Mouse (Mus musculus): ENCODE measurements around the gene Rgmb. TPM values are rescaled to one million over a fixed set of nuclear protein-coding genes. Genes with fewer than 3 reads are reported as not detected.

Rgmb gene
- polyA plus RNA-seq, 1 experiment from 2014 or later, result 19.0 TPM

DNA sequence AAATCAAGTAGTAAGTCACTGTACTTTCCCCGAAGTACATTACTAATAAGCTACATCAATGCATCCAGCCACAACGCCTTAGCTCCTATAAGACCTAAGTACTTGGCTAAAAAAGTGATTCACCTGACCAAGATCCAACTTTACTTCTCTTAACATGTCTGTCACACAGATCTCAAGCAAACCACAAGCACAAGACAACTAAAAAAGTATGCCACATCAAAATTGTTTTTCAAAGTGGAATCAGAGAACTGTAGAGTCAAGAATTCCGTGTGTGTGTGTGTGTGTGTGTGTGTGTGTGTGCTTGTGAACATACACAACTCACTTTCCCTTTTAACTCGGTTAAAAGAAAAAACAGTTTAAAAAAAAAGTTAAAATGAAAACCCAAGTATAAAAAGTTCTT is 9.1 kb downstream of the Rgmb start:
- ATAC-seq (ENCODE audit: insufficient number of reproducible peaks, insufficient read depth, low FRiP score, low TSS enrichment, low read depth), result no peak
- H3K4me1 ChIP-seq (replicated peaks), result peaks cover 53% of the 10 kb centered on the region

DNA sequence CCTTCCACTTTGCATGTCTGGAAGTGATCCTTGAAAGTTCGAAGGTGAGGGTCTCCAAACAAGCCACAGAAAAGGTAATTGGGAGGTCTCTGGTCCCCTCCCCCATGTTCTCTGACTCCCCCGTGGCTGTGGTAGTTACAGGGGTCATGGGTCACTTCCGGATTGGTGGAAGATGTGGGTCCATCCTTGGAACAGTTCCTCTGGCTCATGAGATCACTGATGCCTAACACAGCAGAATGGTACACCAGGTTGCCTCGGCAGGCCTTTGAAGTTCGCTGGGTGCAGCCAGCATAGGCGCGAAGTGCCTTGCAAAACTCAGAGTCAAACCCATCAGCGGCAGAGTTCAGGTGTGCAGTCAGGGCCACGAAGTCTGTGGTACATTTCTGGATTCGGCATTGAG is 10.1 kb downstream of the Rgmb start:
- peaks cover 33% of the 10 kb centered on the region for H3K36me3 ChIP-seq
- H3K4me2 ChIP-seq, result peak overlapping the region; percentile 42
- no peak overlapping the region for H3K27ac ChIP-seq
- ATAC-seq (ENCODE audit: insufficient number of reproducible peaks, insufficient read depth, low FRiP score, low TSS enrichment, low read depth), result no peak
- no peak overlapping the region for H3K9ac ChIP-seq (replicated peaks)
- no peaks in the 10 kb centered on the region for H3K27me3 ChIP-seq
- WGBS, result 52% methylated on average over 10 of the region's 10 CpGs
- H3K9me3 ChIP-seq, result no peaks in the 10 kb centered on the region
- H3K4me1 ChIP-seq (replicated peaks), result peaks cover 53% of the 10 kb centered on the region
- H3K4me3 ChIP-seq (replicated peaks), result no peak overlapping the region

More for the DNA sequence above, 9.1 kb downstream of the Rgmb start:
- Histone ChIP-seq H3K36me3 (peaks cover 28% of the 10 kb centered on the region), H3K27me3 (no peaks in the 10 kb centered on the region), H3K27ac (no peak overlapping the region), H3K4me2 (no peak overlapping the region), H3K9me3 (no peaks in the 10 kb centered on the region), H3K4me3 (replicated peaks) (no peak overlapping the region), H3K9ac (replicated peaks) (no peak overlapping the region)
- WGBS, result 88% methylated on average over 4 of the region's 4 CpGs

DNA sequence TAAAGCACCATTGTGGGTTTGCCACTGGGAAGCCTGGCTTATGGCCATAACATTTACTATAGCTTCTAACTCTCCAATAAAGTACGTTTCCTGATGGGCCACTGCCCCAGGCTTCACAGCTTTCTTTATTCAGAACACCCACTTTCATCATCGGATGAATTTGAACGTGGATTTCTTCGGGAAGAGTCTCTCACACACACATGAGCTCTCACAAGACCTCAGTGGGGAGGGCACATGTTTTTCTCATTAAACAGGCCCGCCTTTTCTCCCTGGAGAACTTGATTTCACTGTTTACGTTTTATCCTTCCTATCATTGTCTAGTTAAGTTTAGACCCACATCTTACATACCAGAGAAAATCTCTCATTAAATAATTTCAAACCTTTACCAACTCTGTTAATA is 10.7 kb downstream of the Rgmb start:
- Histone ChIP-seq H3K36me3 (peaks cover 38% of the 10 kb centered on the region), H3K4me3 (replicated peaks) (no peak overlapping the region)

DNA sequence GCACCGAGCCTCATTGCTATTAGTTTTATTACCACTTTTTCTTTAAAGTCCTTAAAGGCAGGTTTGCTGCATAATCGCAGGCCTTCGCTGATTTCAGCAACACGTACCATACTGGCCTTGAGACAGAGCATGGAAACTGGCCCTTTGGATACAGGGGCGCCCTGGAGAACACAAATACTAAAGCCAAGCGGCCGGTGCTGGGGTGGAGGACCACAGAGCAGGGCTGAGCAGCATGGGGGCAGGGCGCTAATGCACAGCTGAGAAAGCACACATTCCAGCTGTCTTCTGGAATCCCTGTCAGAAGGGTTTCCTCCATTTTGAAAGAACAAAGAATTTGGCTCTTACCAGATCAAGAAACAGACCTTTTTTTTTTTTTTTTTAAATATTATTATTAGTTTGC is 12.5 kb downstream of the Rgmb start:
- no peaks in the 10 kb centered on the region for H3K27me3 ChIP-seq
- H3K9ac ChIP-seq (replicated peaks), result no peak overlapping the region
- ATAC-seq (ENCODE audit: insufficient number of reproducible peaks, insufficient read depth, low FRiP score, low TSS enrichment, low read depth), result no peak
- H3K9me3 ChIP-seq, result no peaks in the 10 kb centered on the region
- H3K36me3 ChIP-seq, result peaks cover 38% of the 10 kb centered on the region
- WGBS, result 72% methylated on average over 8 of the region's 8 CpGs
- no peak overlapping the region for H3K4me3 ChIP-seq (replicated peaks)
- no peak overlapping the region for H3K4me2 ChIP-seq
- no peak overlapping the region for H3K27ac ChIP-seq
- H3K4me1 ChIP-seq (replicated peaks), result peaks cover 60% of the 10 kb centered on the region

More for the DNA sequence above, 10.7 kb downstream of the Rgmb start:
- H3K27me3 ChIP-seq, result no peaks in the 10 kb centered on the region
- no peak overlapping the region for H3K27ac ChIP-seq
- H3K9me3 ChIP-seq, result no peaks in the 10 kb centered on the region
- 10% methylated on average over 6 of the region's 6 CpGs for WGBS
- ATAC-seq (ENCODE audit: insufficient number of reproducible peaks, insufficient read depth, low FRiP score, low TSS enrichment, low read depth), result no peak
- no peak overlapping the region for H3K9ac ChIP-seq (replicated peaks)
- H3K4me1 ChIP-seq (replicated peaks), result peaks cover 57% of the 10 kb centered on the region
- H3K4me2 ChIP-seq, result peak overlapping the region; percentile 42

DNA sequence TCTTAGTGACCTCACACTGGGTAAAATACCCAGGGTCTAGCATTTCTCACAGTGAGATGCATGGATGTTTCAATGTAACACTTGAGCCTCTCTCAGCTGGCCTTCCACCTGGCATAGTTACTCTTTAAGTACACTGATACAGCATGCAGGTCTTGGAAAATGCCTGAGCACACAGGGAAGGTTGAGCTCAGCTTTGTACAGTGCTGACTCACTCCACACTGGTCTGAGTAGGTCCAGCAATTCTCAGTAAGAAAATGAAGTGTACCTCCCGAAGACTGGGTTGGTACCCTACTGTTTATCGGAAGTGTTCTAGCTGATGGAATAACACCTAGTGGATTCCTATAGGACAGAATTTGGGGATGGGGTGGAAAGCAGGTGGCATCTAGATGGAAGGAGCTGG is 13.2 kb downstream of the Rgmb start:
- Histone ChIP-seq H3K4me3 (replicated peaks) (no peak overlapping the region), H3K4me2 (no peak overlapping the region), H3K9me3 (no peaks in the 10 kb centered on the region), H3K27ac (no peak overlapping the region), H3K4me1 (replicated peaks) (peaks cover 59% of the 10 kb centered on the region), H3K36me3 (peaks cover 38% of the 10 kb centered on the region), H3K27me3 (no peaks in the 10 kb centered on the region), H3K9ac (replicated peaks) (no peak overlapping the region)
- 97% methylated on average over 2 of the region's 2 CpGs for WGBS
- no peak for ATAC-seq (ENCODE audit: insufficient number of reproducible peaks, insufficient read depth, low FRiP score, low TSS enrichment, low read depth)

DNA sequence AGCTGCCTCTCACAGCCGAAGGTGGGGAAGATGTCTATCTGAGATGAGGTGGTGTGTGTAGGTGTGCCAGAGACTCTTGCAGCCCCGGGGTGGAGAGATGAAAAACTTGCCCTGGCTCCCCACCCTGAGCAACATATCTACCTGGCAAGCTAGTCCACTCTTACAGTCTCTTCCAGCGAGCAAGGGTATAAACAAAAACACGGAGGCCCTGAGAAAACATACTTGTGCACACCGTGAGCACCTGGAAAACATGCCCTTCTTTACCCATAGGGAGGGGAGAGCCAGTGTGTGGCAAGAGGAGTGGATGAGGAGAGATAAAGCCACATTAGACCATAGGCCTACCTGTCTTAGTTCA is 13.8 kb downstream of the Rgmb start:
- H3K27ac ChIP-seq, result 0 out of 2 replicates have a peak overlapping the region, but pooled peaks have one; percentile 23
- H3K36me3 ChIP-seq, result peaks cover 38% of the 10 kb centered on the region
- H3K9ac ChIP-seq (replicated peaks), result no peak overlapping the region
- no peak overlapping the region for H3K4me3 ChIP-seq (replicated peaks)
- ATAC-seq (ENCODE audit: insufficient number of reproducible peaks, insufficient read depth, low FRiP score, low TSS enrichment, low read depth), result no peak
- no peaks in the 10 kb centered on the region for H3K9me3 ChIP-seq
- WGBS, result 88% methylated on average over 5 of the region's 5 CpGs
- no peaks in the 10 kb centered on the region for H3K27me3 ChIP-seq
- peaks cover 65% of the 10 kb centered on the region for H3K4me1 ChIP-seq (replicated peaks)
- no peak overlapping the region for H3K4me2 ChIP-seq

DNA sequence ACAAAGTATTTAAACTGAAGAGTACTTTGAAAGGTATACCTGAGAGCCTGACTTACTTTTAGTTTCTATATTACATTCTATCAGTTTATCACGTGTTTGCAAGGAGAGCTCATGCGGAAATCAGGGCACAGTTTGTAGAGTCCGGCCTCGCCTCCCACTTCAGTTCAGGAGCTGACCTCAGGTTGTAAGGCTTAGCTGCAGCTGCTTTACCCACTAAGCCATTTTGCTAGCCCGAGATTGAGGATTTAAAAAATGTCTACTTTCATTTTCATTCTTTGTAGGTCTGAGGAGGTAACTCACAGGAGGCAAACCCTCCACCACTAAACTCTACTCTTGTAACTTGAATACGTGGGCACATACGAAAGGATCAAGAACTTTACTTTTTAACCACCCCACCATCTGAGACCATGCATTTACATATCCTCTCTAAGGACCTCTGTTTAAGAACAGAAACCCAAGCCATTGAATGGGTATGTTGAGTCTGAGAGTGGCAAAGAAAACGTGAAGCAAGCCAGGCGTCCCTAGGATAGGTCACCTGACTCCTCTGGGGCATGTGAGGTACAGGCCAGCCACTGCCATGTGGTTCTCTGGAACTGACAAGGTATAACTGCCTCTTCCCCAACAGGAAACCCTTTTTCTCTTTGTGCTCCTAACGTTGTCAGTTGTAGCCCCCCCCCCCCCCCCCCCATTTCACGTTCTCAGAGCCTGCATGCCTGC is 14.3 kb downstream of the Rgmb start:
- Histone ChIP-seq H3K27ac (0 out of 2 replicates have a peak overlapping the region, but pooled peaks have one; percentile 23), H3K27me3 (no peaks in the 10 kb centered on the region), H3K36me3 (peaks cover 38% of the 10 kb centered on the region), H3K4me1 (replicated peaks) (peaks cover 69% of the 10 kb centered on the region), H3K4me2 (no peak overlapping the region), H3K4me3 (replicated peaks) (no peak overlapping the region), H3K9me3 (no peaks in the 10 kb centered on the region), H3K9ac (replicated peaks) (no peak overlapping the region)
- ATAC-seq (ENCODE audit: insufficient number of reproducible peaks, insufficient read depth, low FRiP score, low TSS enrichment, low read depth), result no peak
- WGBS, result 85% methylated on average over 10 of the region's 11 CpGs

DNA sequence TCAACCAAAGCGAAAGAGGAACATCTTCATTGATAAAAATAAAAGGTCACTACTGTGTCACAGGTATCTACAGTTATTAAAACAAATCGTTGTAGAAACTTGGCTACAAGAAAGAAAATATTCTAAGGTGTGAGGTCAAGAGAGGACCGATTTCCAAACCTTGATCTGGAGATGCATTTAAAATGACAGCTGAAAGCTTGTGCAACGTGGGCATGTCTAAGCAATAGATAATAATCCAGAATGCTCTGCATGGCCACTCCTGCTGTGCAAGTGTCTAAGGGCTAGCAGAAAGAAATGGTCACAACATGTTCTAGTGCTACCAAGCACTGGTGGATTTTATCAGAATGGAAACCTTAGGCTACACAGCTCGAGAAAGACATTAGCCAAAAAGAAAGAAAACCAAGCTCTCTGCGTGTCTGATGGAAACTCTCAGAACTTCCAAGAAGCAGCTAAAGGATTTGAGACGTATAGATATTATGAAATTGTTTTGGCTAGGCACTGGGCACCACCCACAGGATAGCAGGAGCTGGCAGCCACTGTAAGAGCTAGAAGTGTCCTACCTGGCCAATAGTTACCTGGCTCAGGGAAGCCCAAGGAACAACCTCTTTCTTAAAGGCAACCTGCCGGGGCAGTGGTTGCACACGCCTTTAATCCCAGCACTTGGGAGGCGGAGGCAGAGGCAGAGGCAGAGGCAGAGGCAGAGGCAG is 15.4 kb downstream of the Rgmb start:
- peaks cover 33% of the 10 kb centered on the region for H3K36me3 ChIP-seq
- 91% methylated on average over 10 of the region's 10 CpGs for WGBS

DNA sequence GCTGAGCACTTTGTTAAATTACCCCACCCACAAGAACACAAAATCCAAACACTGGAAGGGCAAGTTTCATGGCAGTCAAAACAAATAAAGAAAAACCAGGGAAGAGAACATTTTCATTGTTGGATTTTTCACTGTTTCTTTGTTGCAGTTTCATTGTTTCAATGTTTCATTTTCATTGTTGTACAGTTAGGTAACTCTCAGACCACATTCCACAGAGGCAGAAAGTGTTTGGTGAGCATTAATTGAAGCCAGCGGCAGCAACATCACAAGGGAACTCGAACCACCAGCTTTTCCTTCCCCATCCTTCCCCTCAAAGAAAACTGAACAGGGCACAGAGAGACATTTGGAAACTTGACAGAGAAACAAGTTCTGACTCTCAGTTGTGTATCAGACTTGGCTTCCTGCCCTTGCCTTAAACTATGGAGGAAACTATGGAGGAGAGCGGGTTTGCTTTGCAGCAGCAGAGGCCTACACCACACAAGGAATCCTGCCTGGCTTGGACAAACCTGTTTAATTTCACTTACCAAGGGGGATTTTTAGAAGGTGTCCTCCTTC is 17.1 kb downstream of the Rgmb start:
- no peak overlapping the region for H3K9ac ChIP-seq (replicated peaks)
- H3K9me3 ChIP-seq, result no peaks in the 10 kb centered on the region
- ATAC-seq (ENCODE audit: insufficient number of reproducible peaks, insufficient read depth, low FRiP score, low TSS enrichment, low read depth), result no peak
- H3K27me3 ChIP-seq, result no peaks in the 10 kb centered on the region
- H3K4me1 ChIP-seq (replicated peaks), result peaks cover 72% of the 10 kb centered on the region
- H3K4me3 ChIP-seq (replicated peaks), result no peak overlapping the region
- H3K27ac ChIP-seq, result peak overlapping the region; percentile 32; the same call in 1 of the 2 replicates
- H3K4me2 ChIP-seq, result 0 out of 2 replicates have a peak overlapping the region, but pooled peaks have one; percentile 15
- 56% methylated on average over 3 of the region's 3 CpGs for WGBS
- H3K36me3 ChIP-seq, result peaks cover 27% of the 10 kb centered on the region

More for the DNA sequence above, 15.4 kb downstream of the Rgmb start:
- H3K9ac ChIP-seq (replicated peaks), result no peak overlapping the region
- no peak overlapping the region for H3K27ac ChIP-seq
- no peaks in the 10 kb centered on the region for H3K27me3 ChIP-seq
- no peaks in the 10 kb centered on the region for H3K9me3 ChIP-seq
- H3K4me1 ChIP-seq (replicated peaks), result peaks cover 71% of the 10 kb centered on the region
- H3K4me3 ChIP-seq (replicated peaks), result no peak overlapping the region
- ATAC-seq (ENCODE audit: insufficient number of reproducible peaks, insufficient read depth, low FRiP score, low TSS enrichment, low read depth), result no peak
- H3K4me2 ChIP-seq, result no peak overlapping the region

- Histone ChIP-seq H3K9me3 (no peaks in the 10 kb centered on the region), H3K4me1 (replicated peaks) (peaks cover 77% of the 10 kb centered on the region), H3K4me3 (replicated peaks) (no peak overlapping the region), H3K9ac (replicated peaks) (peak overlapping the region; percentile 27; the same call in 1 of the 2 replicates), H3K4me2 (no peak overlapping the region), H3K27me3 (no peaks in the 10 kb centered on the region), H3K36me3 (peaks cover 19% of the 10 kb centered on the region), H3K27ac (0 out of 2 replicates have a peak overlapping the region, but pooled peaks have one; percentile 41)
- WGBS, result 62% methylated on average over 13 of the region's 13 CpGs
- no peak for ATAC-seq (ENCODE audit: insufficient number of reproducible peaks, insufficient read depth, low FRiP score, low TSS enrichment, low read depth)
Measured at GRCm38 (mm10) chr17:15812136-15812778, 18.6 kb downstream of the Rgmb start.

GRCm38 (mm10) chr17:15809949-15810348 is 20.9 kb downstream of the Rgmb start:
- WGBS, result 83% methylated on average over 2 of the region's 2 CpGs
- H3K4me1 ChIP-seq (replicated peaks), result peaks cover 76% of the 10 kb centered on the region
- no peaks in the 10 kb centered on the region for H3K9me3 ChIP-seq
- no peak overlapping the region for H3K4me3 ChIP-seq (replicated peaks)
- H3K36me3 ChIP-seq, result peaks cover 23% of the 10 kb centered on the region
- H3K27ac ChIP-seq, result peak overlapping the region; percentile 81; the same call in 1 of the 2 replicates
- H3K27me3 ChIP-seq, result no peaks in the 10 kb centered on the region
- H3K4me2 ChIP-seq, result peak overlapping the region; percentile 39
- H3K9ac ChIP-seq (replicated peaks), result no peak overlapping the region
- ATAC-seq (ENCODE audit: insufficient number of reproducible peaks, insufficient read depth, low FRiP score, low TSS enrichment, low read depth), result no peak
